Mouse (Mus musculus): ENCODE measurements around the gene Gm14403.
"Not testable (repeated sequence)": the region's sequence is repeated elsewhere in the genome, so short reads cannot be mapped to it uniquely, and the experiment has no call there.

GRCm38 (mm10) chr2:177468222-177468621 lies 29.8 kb upstream of the Gm14403 start:
- not testable (repeated sequence) for TF ChIP-seq GATA1, TAL1 (IDR thresholded peaks at IDR 0.05; ENCODE audit: low read length)
